Mouse (Mus musculus) lung, embryonic 14.5 days (tissue): ENCODE results near the gene Ndufa6. TPM values are rescaled to one million over a fixed set of nuclear protein-coding genes. Genes with fewer than 3 reads are reported as not detected.
"Not testable (repeated sequence)": the region's sequence is repeated elsewhere in the genome, so short reads cannot be mapped to it uniquely, and the experiment has no call there.

Experiments
- ATAC-seq: fragments of 200-750 bp; cut with Nextera tagmentation; 2 replicates; pipeline ENCODE4 v1.8.0; 2017; ENCODE audit warnings: mild to moderate bottlenecking, moderate TSS enrichment, moderate library complexity; ENCODE audit not compliant: insufficient read depth
- DNase-seq: peaks from one replicate; pipeline ENCODE4 v3.0.0-alpha.2; 2015
- H3K27ac ChIP-seq: fragments of 300-500 bp; sonication (generic); 2 replicates; pipeline ENCODE4 v1.5.1; 2014; ENCODE audit warnings: low read depth, mild to moderate bottlenecking, moderate library complexity
- H3K27me3 ChIP-seq: fragments of 300-500 bp; sonication (generic); 2 replicates; pipeline ENCODE4 v1.6.1; 2014; ENCODE audit warnings: low read length, control low read depth; ENCODE audit not compliant: insufficient read depth
- H3K36me3 ChIP-seq: fragments of 300-500 bp; sonication (generic); 2 replicates; pipeline ENCODE4 v1.6.1; 2014; ENCODE audit warnings: control low read depth; ENCODE audit not compliant: insufficient read depth
- H3K4me1 ChIP-seq: fragments of 300-500 bp; sonication (generic); 2 replicates; pipeline ENCODE4 v1.6.1; 2014; ENCODE audit warnings: antibody characterized with exemption, control low read depth; ENCODE audit not compliant: insufficient read depth
- H3K4me2 ChIP-seq: fragments of 300-500 bp; sonication (generic); 2 replicates; pipeline ENCODE4 v1.6.1; 2014; ENCODE audit warnings: mild to moderate bottlenecking
- H3K4me3 ChIP-seq: fragments of 300-500 bp; sonication (generic); 2 replicates; pipeline ENCODE4 v1.5.1; 2014; ENCODE audit warnings: low read depth, low read length
- H3K9ac ChIP-seq: fragments of 300-500 bp; sonication (generic); 2 replicates; pipeline ENCODE4 v1.6.1; 2014
- H3K9me3 ChIP-seq: fragments of 300-500 bp; sonication (generic); 2 replicates; pipeline ENCODE4 v1.6.1; 2016; ENCODE audit warnings: low read depth, low read length, control low read depth
- CTCF ChIP-seq: IDR thresholded peaks from 2 replicates; pipeline ENCODE4 v1.5.1; 2016; ENCODE audit warnings: antibody characterized with exemption, low read depth
- WGBS: fragments of 180-500 bp; shearing (Covaris S2); extraction: QIAGEN DNeasy Blood & Tissue Kit; methylation state at CpG from one replicate; pipeline ENCODE4 v1.1.7; 2014; 5-methylcytosine and 5-hydroxymethylcytosine counted together
- polyA plus RNA-seq: library from polyadenylated mRNA; unstranded; fragments of >200 nt; fragmentation: Nextera tagmentation; extraction: Ambion mirVana; gene quantifications from 2 replicates; pipeline ENCODE4 v1.2.1, GENCODE M21; 2014

Ndufa6 gene
- polyA plus RNA-seq, 1 experiment from 2014 or later, result 289 TPM

GRCm38 (mm10) chr15:82368146-82368545 lies 14.0 kb upstream of the Ndufa6 start:
- no peak overlapping the region for H3K4me3 ChIP-seq
- no peaks in the 10 kb centered on the region for H3K9me3 ChIP-seq
- H3K27me3 ChIP-seq, result no peaks in the 10 kb centered on the region
- DNase-seq, result no peak
- no peak for ATAC-seq
- WGBS, result 76% methylated on average over 4 of the region's 4 CpGs
- H3K27ac ChIP-seq, result no peak overlapping the region
- TF ChIP-seq CTCF, result no peak
- H3K36me3 ChIP-seq, result no peaks in the 10 kb centered on the region
- H3K9ac ChIP-seq, result no peak overlapping the region
- H3K4me2 ChIP-seq, result no peak overlapping the region
- no peaks in the 10 kb centered on the region for H3K4me1 ChIP-seq

- not testable (repeated sequence) for H3K9me3 ChIP-seq, DNase-seq, H3K9ac ChIP-seq, ATAC-seq, H3K4me3 ChIP-seq, H3K4me2 ChIP-seq, H3K4me1 ChIP-seq, H3K27me3 ChIP-seq, H3K27ac ChIP-seq, H3K36me3 ChIP-seq
- 11% methylated on average over 5 of the region's 9 CpGs for WGBS
Measured at GRCm38 (mm10) chr15:82364561-82364960, 10.4 kb upstream of the Ndufa6 start.

- not testable (repeated sequence) for H3K9me3 ChIP-seq, H3K4me1 ChIP-seq, H3K4me2 ChIP-seq, H3K27me3 ChIP-seq, ATAC-seq, H3K9ac ChIP-seq, H3K27ac ChIP-seq, H3K36me3 ChIP-seq, DNase-seq, H3K4me3 ChIP-seq
- 73% methylated on average over 7 of the region's 12 CpGs for WGBS
Measured at GRCm38 (mm10) chr15:82363801-82364200, 9.7 kb upstream of the Ndufa6 start.

GRCm38 (mm10) chr15:82362234-82362633 lies 8.1 kb upstream of the Ndufa6 start:
- Histone ChIP-seq H3K36me3 (no peaks in the 10 kb centered on the region), H3K9ac (no peak overlapping the region), H3K4me2 (no peak overlapping the region), H3K9me3 (no peaks in the 10 kb centered on the region), H3K4me3 (no peak overlapping the region), H3K27me3 (no peaks in the 10 kb centered on the region), H3K27ac (no peak overlapping the region), H3K4me1 (no peaks in the 10 kb centered on the region)
- 69% methylated on average over 3 of the region's 4 CpGs for WGBS
- TF ChIP-seq CTCF, result no peak
- no peak for ATAC-seq
- DNase-seq, result no peak

- no peaks in the 10 kb centered on the region for H3K27me3 ChIP-seq
- DNase-seq (peak; percentile 38), ATAC-seq (no peak; the same call in 1 of the 2 replicates)
- H3K4me1 ChIP-seq, result no peaks in the 10 kb centered on the region
- H3K36me3 ChIP-seq, result no peaks in the 10 kb centered on the region
- no peak overlapping the region for H3K9ac ChIP-seq
- TF ChIP-seq CTCF, result peak; percentile 57
- H3K4me2 ChIP-seq, result no peak overlapping the region
- no peak overlapping the region for H3K27ac ChIP-seq
- H3K9me3 ChIP-seq, result no peaks in the 10 kb centered on the region
- H3K4me3 ChIP-seq, result no peak overlapping the region
- WGBS, result 62% methylated on average over 11 of the region's 11 CpGs
Measured at GRCm38 (mm10) chr15:82361459-82362018, 7.4 kb upstream of the Ndufa6 start.

- no peak for TF ChIP-seq CTCF
- 53% methylated on average over 22 of the region's 22 CpGs for WGBS
- peak overlapping the region; percentile 24; the same call in 1 of the 2 replicates for H3K27ac ChIP-seq
- H3K36me3 ChIP-seq, result no peaks in the 10 kb centered on the region
- no peaks in the 10 kb centered on the region for H3K27me3 ChIP-seq
- no peak overlapping the region for H3K4me3 ChIP-seq
- no peaks in the 10 kb centered on the region for H3K4me1 ChIP-seq
- DNase-seq (no peak), ATAC-seq (no peak)
- H3K4me2 ChIP-seq, result no peak overlapping the region
- no peak overlapping the region for H3K9ac ChIP-seq
- no peaks in the 10 kb centered on the region for H3K9me3 ChIP-seq
Measured at GRCm38 (mm10) chr15:82358431-82359260, 4.5 kb upstream of the Ndufa6 start.

GRCm38 (mm10) chr15:82353745-82354113 lies 393 bp downstream of the Ndufa6 start:
- under 1% methylated on average over 23 of the region's 23 CpGs for WGBS
- no peak for DNase-seq
- peak; percentile 54 for ATAC-seq

More at GRCm38 (mm10) chr15:82353745-82354113, 393 bp downstream of the Ndufa6 start:
- Histone ChIP-seq H3K4me1 (no peaks in the 10 kb centered on the region), H3K36me3 (peaks cover 30% of the 10 kb centered on the region), H3K4me3 (peak overlapping the region; percentile 97), H3K4me2 (peak overlapping the region; percentile 95), H3K9ac (peak overlapping the region; percentile 95), H3K9me3 (no peaks in the 10 kb centered on the region), H3K27ac (peak overlapping the region; percentile 92), H3K27me3 (no peaks in the 10 kb centered on the region)
- no peak for TF ChIP-seq CTCF
